Mouse (Mus musculus) myocyte (in vitro differentiated cells): ENCODE data around the gene Ccin. TPM values are rescaled to one million over a fixed set of nuclear protein-coding genes. Genes with fewer than 3 reads are reported as not detected.

Experiments
- H3K27me3 ChIP-seq: one replicate; pipeline ENCODE4 v1.6.1; 2011; ENCODE audit not compliant: control insufficient read depth, insufficient read depth, insufficient read length
- H3K36me3 ChIP-seq: one replicate; pipeline ENCODE4 v1.6.1; 2011; ENCODE audit not compliant: control insufficient read depth, insufficient read depth
- H3K4me2 ChIP-seq: one replicate; pipeline ENCODE4 v1.6.1; 2011; ENCODE audit warnings: low read depth, control low read depth
- H3K4me3 ChIP-seq: one replicate; pipeline ENCODE4 v1.5.1; 2011; ENCODE audit warnings: mild to moderate bottlenecking, control low read depth, moderate library complexity
- H3K79me2 ChIP-seq: one replicate; pipeline ENCODE4 v1.6.1; 2011; ENCODE audit not compliant: control insufficient read depth, insufficient read depth
- H3ac ChIP-seq: one replicate; pipeline ENCODE4 v1.6.1; 2011; ENCODE audit not compliant: control insufficient read depth, insufficient read length
- CEBPB ChIP-seq: IDR thresholded peaks from 2 replicates; pipeline ENCODE4 v1.6.1; 2011; ENCODE audit warnings: mild to moderate bottlenecking, moderate library complexity; ENCODE audit not compliant: poor library complexity, insufficient read depth, severe bottlenecking
- E2F4 ChIP-seq: IDR thresholded peaks from one replicate; pipeline ENCODE4 v1.6.1; 2011; ENCODE audit warnings: mild to moderate bottlenecking, control low read depth, moderate library complexity; ENCODE audit not compliant: insufficient read depth
- MAX ChIP-seq: IDR thresholded peaks from one replicate; pipeline ENCODE4 v1.6.1; 2011; ENCODE audit warnings: low read depth, mild to moderate bottlenecking, control low read depth
- MYOD1 ChIP-seq, 3 experiments: IDR thresholded peaks; one replicate each; pipeline ENCODE4 v1.6.1; 2011; ENCODE audit warnings: control low read depth in 2 of 3, low read depth in 2 of 3, mild to moderate bottlenecking in 2 of 3, moderate library complexity in 1 of 3; ENCODE audit not compliant: insufficient read length in 2 of 3, control insufficient read depth in 1 of 3
- MYOG ChIP-seq, 3 experiments: IDR thresholded peaks; one replicate each; pipeline ENCODE4 v1.6.1; 2011; ENCODE audit warnings: control low read depth in 2 of 3, low read depth in 2 of 3, mild to moderate bottlenecking in 2 of 3; ENCODE audit not compliant: insufficient read length in 2 of 3, control insufficient read depth in 1 of 3, insufficient read depth in 1 of 3
- POLR2A ChIP-seq: IDR thresholded peaks from one replicate; pipeline ENCODE4 v1.6.1; 2011; ENCODE audit warnings: low read depth, mild to moderate bottlenecking, control low read depth, moderate library complexity; ENCODE audit not compliant: insufficient read length
- POLR2AphosphoS2 ChIP-seq: IDR thresholded peaks from one replicate; pipeline ENCODE4 v1.6.1; 2011; ENCODE audit warnings: low read depth, control low read depth; ENCODE audit not compliant: insufficient read length
- REST ChIP-seq: IDR thresholded peaks from one replicate; pipeline ENCODE4 v1.6.1; 2011; ENCODE audit warnings: mild to moderate bottlenecking, control low read depth, moderate library complexity; ENCODE audit not compliant: insufficient read depth, insufficient read length
- SRF ChIP-seq: IDR thresholded peaks from one replicate; pipeline ENCODE4 v1.6.1; 2011; ENCODE audit warnings: low read depth; ENCODE audit not compliant: control insufficient read depth, insufficient read length
- TCF12 ChIP-seq: IDR thresholded peaks from one replicate; pipeline ENCODE4 v1.6.1; 2011; ENCODE audit warnings: mild to moderate bottlenecking, control low read depth; ENCODE audit not compliant: poor library complexity, insufficient read depth, severe bottlenecking
- TCF3 ChIP-seq: IDR thresholded peaks from one replicate; pipeline ENCODE4 v1.6.1; 2011; ENCODE audit warnings: low read depth, control low read depth; ENCODE audit not compliant: insufficient read length
- USF1 ChIP-seq: IDR thresholded peaks from one replicate; pipeline ENCODE4 v1.6.1; 2011; ENCODE audit warnings: low read depth, mild to moderate bottlenecking, control low read depth, moderate library complexity
- polyA plus RNA-seq: library from polyadenylated mRNA; unstranded; fragments of >200 nt; fragmentation: generic; extraction: Trizol; gene quantifications from one replicate; pipeline ENCODE4 v1.2.1, GENCODE M21; 2012; ENCODE audit warnings: missing spikeins

Ccin gene
- polyA plus RNA-seq, 1 experiment: 0.22 TPM

DNA sequence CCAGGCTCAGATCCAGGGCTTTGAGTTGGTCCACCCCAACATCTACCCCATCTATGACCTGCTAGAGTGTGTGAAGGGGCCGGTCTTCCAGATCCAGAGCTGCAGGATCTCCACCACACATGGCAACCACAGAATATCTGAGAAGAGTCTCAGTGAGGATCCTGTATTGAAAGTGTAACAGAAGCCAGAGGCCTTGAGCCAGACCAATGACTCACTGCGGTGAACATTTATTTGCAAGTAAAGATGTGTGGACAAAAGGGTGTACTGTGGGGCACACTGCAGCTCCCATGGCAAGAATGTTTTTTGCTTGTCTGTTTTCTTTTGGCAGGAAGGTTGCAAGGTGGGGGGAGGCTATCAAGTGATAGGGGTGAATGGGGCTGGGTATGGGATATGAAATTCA, 35.7 kb upstream of the Ccin start:
- no peak overlapping the region for H3K4me3 ChIP-seq
- TF ChIP-seq MAX (no peak), USF1 (no peak), TCF3 (no peak), CEBPB (no peak), SRF (no peak), POLR2AphosphoS2 (no peak), E2F4 (no peak), REST (no peak), MYOD1 (IDR thresholded peaks at IDR 0.05; ENCODE audit: control insufficient read depth in 1 of 3, insufficient read length in 2 of 3, low read depth in 2 of 3) (no peak), MYOG (IDR thresholded peaks at IDR 0.05; ENCODE audit: control insufficient read depth in 1 of 3, insufficient read depth in 1 of 3, insufficient read length in 2 of 3, low read depth in 2 of 3) (no peak), TCF12 (no peak), POLR2A (no peak)
- no peaks in the 10 kb centered on the region for H3K36me3 ChIP-seq
- H3K4me2 ChIP-seq: no peak overlapping the region
- H3K27me3 ChIP-seq: no peaks in the 10 kb centered on the region
- H3ac ChIP-seq: no peak overlapping the region
- no peaks in the 10 kb centered on the region for H3K79me2 ChIP-seq

DNA sequence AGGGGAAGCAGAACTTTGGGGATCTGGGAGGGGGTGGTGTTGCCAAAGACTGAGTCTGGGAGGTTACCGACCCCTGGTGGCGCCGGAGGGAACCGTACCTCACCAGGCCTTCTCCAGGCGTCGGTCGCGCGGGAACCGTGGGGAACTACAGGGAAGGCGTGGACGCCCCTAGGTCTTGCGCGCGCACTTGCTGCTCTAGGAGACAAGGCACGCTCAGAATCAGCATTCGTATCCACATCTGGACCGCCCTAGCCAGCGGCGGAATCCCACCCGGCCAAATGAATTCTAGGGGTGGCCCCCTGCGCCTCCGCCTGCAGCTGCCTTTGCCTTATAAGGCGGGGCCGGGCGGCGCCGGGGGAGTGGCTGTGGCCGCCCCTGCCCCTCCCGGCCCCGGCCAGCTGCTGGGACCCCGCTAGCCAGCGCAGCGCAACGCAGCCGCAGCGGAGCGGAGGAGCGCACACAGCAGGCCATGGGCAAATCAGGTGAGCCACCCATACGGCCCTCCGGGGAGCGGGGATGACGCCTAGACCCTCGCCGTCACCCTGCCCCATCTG, 25.9 kb upstream of the Ccin start, which contains the start of gene Glipr2:
Gene Glipr2, plus strand, starts transcription at position 110 of the 554 bp plus-strand sequence.
- Histone ChIP-seq H3K36me3 (no peaks in the 10 kb centered on the region), H3K79me2 (peaks cover 43% of the 10 kb centered on the region), H3ac (peak within 1 kb of the TSS; percentile 30), H3K27me3 (no peaks in the 10 kb centered on the region), H3K4me3 (peak within 1 kb of the TSS; percentile 96), H3K4me2 (peak within 1 kb of the TSS; percentile 78)
- no peak for TF ChIP-seq CEBPB
- no peak for TF ChIP-seq REST
- TF ChIP-seq POLR2AphosphoS2: peak; percentile 95
- peak in 2 of 3 experiments; percentile 64 to 82 for TF ChIP-seq MYOD1 (IDR thresholded peaks at IDR 0.05; ENCODE audit: control insufficient read depth in 1 of 3, insufficient read length in 2 of 3, low read depth in 2 of 3)
- peak in 2 of 3 experiments; percentile 75 to 80 for TF ChIP-seq MYOG (IDR thresholded peaks at IDR 0.05; ENCODE audit: control insufficient read depth in 1 of 3, insufficient read depth in 1 of 3, insufficient read length in 2 of 3, low read depth in 2 of 3)
- peak; percentile 98 for TF ChIP-seq SRF
- no peak for TF ChIP-seq MAX
- TF ChIP-seq USF1: no peak
- TF ChIP-seq E2F4: no peak
- peak; percentile 91 for TF ChIP-seq POLR2A
- TF ChIP-seq TCF3: no peak

DNA sequence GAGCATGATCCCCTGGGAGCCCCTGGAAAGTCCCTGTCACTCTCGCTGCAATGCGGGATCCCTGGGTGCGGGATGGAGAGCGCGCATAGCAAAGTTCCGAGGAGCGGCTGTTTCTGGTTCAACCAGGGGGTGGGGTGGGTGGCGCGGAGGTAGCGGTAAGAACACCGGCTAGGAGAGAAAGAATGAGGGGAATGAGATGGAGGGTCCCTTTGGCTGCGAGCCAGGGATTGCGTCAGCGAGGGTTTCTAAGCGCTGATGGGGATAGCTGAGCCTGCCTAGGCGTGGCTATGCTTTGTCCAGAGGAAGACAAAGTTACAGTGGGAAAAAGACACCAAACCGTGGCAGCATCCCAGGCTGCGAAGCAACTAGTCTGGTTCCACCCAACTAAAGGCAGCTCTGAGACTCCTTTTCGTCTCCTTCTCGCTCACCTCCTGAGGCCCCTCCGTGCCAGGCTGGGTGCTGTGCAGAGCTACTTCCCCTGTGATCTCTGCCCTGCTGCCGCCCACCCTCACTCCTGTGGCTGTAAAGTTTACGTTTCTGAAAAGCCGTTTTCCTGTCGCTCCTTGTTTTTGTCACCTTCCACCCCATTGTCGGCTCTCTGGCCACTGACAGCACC, 25.3 kb upstream of the Ccin start:
- peak overlapping the region; percentile 30 for H3ac ChIP-seq
- peak overlapping the region; percentile 96 for H3K4me3 ChIP-seq
- peak overlapping the region; percentile 78 for H3K4me2 ChIP-seq
- H3K27me3 ChIP-seq: no peaks in the 10 kb centered on the region
- H3K79me2 ChIP-seq: peaks cover 49% of the 10 kb centered on the region
- TF ChIP-seq TCF12: no peak
- TF ChIP-seq MAX: no peak
- TF ChIP-seq USF1: no peak
- peak; percentile 77 for TF ChIP-seq CEBPB
- no peak for TF ChIP-seq E2F4
- no peak for TF ChIP-seq POLR2A
- TF ChIP-seq SRF: no peak
- no peak for TF ChIP-seq MYOD1 (IDR thresholded peaks at IDR 0.05; ENCODE audit: control insufficient read depth in 1 of 3, insufficient read length in 2 of 3, low read depth in 2 of 3)
- no peaks in the 10 kb centered on the region for H3K36me3 ChIP-seq

DNA sequence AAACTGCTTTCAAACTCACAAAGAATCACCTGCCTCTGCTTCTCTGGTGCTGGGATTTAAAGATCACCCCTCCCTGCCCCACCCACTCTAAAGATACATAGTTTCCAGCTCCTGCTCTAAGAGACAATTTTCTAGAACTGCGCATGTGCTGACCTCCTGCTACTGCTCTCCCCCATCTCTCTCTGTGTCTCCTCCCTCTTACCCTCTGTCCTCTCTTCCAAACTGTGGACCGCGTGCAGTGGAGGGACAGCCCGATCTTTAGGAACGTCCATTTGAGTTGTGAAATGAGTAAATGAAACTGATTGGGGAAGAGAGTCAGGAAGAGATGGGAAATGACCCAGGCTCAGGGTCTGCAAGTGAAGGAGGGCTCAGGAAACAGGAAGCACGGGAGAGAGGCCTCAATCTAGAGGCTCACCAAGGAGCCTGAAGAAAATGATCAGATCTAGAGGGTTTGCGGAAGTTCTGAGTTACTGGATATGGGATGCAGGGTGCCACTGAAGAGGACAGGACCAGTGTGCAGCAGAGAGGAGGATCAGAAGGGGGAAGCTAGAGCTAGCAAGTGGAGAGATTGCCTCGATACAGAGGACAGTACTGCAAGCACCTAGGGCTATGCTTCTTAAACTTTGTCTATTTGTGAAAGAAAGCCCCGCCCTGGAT, 23.6 kb upstream of the Ccin start:
- Histone ChIP-seq H3K27me3 (no peaks in the 10 kb centered on the region), H3K79me2 (peaks cover 65% of the 10 kb centered on the region), H3K4me2 (peak overlapping the region; percentile 78), H3K4me3 (peak overlapping the region; percentile 96), H3K36me3 (no peaks in the 10 kb centered on the region), H3ac (no peak overlapping the region)
- TF ChIP-seq POLR2AphosphoS2 (no peak), POLR2A (no peak), SRF (no peak), MYOD1 (IDR thresholded peaks at IDR 0.05; ENCODE audit: control insufficient read depth in 1 of 3, insufficient read length in 2 of 3, low read depth in 2 of 3) (no peak), CEBPB (no peak), REST (no peak), TCF3 (no peak), USF1 (no peak)
